Mouse (Mus musculus): ENCODE results near the gene Usp6nl. TPM values are rescaled to one million over a fixed set of nuclear protein-coding genes. Genes with fewer than 3 reads are reported as not detected.

Gene Usp6nl
- total RNA-seq, 2 experiments from 2014 or later, result 2.5 to 4.7 TPM

DNA sequence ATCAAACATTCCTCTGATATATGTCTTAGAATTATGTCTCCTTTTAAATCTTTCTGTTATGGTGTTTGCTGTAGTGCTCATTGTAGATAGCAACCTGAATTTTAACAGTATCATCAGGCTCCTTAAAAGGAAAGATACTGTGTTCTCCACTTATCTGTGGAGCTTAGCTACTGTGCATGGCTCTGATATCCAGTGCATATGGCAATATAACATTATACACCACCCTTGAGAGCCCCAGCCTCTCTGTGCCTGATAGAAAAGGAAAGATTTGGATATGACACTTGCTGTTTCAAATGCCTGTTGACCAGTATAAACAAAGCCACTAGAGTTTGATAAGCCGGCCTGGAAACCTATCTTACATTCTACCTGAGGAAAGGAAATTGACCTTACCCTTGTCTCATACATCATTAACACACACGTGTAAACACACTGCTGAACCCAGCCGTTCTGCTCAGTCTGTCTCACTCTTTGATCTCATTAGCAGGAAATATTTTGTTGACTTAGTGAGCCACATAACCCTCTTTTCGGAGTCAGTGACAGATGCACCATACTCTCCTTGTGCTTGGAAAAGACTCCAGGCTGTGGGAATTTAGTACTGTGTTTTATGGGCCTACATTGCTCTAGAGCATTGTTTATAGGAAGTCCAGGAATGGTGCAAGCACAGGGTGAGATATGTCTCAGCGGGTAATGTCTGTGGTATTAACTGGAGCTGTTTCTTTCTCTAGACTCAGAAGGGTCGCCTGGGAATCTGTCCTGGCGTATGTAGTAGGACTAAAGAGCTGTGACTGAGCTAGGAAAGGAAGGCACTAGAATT lies 9.1 kb downstream of the Usp6nl start:
- DNase-seq (ENCODE audit: low spot score), result no peak

- DNase-seq (ENCODE audit: low spot score), result no peak
These were observed 11.1 kb downstream of the Usp6nl start for GRCm38 (mm10) chr2:6333570-6333969.

DNA sequence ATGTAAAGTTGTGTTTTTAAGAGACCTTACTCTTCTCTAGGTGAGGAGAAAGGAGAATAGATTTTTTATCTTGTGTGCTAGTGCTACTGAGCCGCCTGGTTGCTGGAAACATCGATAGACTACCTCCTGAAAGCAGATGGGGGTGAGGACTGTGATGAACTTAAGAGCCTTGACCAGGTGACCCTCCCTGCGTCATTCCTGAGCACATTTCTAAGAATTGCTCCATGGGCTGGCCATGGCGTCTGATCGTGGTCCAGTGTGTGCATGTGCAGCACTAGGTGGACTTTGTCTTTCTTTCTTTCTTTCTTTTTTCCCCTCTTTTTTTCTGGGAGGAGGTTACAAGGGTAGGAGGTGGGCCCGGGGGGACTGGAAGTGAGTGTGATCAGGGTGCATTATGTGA lies 11.5 kb downstream of the Usp6nl start:
- DNase-seq (ENCODE audit: low spot score), result no peak

- no peak for DNase-seq (ENCODE audit: low spot score)
These were observed 12.7 kb downstream of the Usp6nl start for GRCm38 (mm10) chr2:6335032-6335735.

DNA sequence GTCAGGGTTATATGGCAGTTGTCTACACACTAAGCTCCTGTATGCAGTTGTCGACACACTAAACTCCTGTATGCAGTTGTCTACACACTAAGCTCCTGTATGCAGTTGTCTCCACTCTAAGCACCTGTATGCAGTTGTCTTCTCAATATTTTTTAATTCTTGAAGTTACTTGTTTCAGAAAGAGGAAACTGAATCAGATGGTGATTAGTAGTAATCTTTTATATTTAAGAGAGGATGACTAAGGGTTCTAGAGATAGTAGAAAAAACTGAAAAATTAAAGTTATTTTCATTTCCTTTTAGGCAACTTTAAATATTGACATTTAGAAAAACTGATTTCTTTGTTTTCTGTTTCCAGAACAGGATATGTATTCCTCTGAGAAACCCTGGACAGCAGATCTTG lies 13.5 kb downstream of the Usp6nl start:
- DNase-seq (ENCODE audit: low spot score), result no peak

GRCm38 (mm10) chr2:6336649-6337048 lies 14.2 kb downstream of the Usp6nl start:
- no peak for DNase-seq (ENCODE audit: low spot score)

GRCm38 (mm10) chr2:6337436-6337835 lies 15.0 kb downstream of the Usp6nl start:
- DNase-seq (ENCODE audit: low spot score), result no peak

DNA sequence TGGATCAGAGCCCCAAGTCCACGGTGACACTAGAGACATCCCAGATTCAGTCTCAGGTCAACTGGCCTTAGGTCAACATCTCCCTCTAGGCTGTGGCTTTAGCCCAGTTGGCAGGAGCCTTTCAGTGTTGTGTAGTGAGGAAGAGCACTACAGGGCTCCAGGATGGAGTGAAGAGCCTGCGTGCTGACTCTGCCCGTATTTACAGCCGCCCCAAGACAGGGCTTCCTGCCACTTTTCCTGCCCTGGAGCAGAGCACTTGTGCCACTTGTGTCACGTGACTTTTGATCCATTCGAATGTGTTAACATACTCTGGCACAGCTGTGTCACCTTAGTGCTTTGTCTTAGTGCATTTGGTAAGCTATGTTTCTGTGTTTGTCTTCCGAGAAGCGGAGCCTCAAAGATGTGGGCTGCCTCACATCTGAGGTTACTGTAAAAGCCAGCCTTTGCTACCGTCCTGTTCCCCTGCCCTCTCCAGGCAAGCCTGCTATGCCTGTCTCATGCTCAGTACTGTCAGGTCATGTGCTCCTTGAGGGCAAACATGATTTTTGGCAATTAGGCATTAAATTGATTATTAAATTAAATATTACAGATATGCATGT lies 15.7 kb downstream of the Usp6nl start:
- no peak for DNase-seq (ENCODE audit: low spot score)

GRCm38 (mm10) chr2:6340439-6340838 lies 18.0 kb downstream of the Usp6nl start:
- DNase-seq (ENCODE audit: low spot score), result no peak

DNA sequence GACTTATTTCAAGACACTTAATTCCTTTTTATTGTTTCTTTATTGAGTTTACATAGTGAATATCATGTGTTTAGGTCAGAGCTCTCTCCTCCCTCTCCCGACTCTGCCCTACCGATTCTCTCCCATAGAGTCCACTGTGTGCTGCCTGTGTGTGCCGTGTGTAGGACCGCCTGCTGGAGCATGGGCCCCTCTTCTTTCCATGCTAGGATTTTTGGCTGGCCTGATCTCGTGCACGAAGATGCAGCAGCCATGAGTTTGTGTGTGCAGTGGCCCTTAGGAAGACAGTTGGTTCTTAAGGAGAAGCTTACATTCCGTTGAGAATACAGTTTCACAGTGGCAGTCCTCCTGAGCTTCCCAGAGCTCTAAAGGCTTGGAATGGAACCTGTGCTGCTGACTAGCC lies 19.0 kb downstream of the Usp6nl start:
- no peak for DNase-seq (ENCODE audit: low spot score)

DNA sequence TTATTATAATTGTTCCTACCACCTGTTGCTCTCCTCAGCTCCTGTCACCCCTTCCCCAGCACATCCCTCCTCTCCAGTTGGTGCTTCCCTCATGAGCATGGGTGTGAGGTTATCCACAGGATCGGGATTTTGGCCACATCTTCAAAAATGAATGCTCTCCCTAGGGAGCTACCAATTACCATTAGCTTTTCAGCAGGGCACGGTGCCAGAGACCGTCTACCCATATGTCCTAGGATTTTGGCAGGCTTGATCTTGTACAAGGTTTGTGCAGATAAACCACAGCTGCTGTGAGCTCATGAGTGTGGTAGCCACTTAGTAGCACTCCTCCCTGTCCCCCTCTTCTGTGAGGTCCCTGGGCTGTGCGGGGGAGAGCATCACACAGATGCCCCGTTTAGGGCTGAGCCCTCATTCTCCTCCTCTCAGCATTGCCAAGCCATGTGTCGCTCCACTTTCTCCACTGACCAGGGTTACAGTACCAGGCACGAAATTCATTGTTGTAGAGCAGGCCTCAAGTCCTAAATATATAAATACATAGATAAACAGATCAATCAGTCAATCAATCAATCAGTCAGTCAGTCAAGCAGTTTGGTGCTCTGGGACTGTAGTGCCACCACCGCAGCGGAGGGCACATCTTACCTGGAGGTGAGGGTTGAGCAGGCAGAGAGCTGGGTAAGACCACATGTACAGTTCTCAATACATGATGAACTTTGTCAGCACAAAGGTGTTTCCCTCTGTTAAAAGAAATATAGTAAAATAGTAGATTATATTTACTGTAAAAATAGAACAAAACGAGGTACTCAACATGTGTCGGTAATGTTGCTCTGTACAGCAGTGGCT lies 27.0 kb downstream of the Usp6nl start:
- DNase-seq (ENCODE audit: low spot score), result no peak

DNA sequence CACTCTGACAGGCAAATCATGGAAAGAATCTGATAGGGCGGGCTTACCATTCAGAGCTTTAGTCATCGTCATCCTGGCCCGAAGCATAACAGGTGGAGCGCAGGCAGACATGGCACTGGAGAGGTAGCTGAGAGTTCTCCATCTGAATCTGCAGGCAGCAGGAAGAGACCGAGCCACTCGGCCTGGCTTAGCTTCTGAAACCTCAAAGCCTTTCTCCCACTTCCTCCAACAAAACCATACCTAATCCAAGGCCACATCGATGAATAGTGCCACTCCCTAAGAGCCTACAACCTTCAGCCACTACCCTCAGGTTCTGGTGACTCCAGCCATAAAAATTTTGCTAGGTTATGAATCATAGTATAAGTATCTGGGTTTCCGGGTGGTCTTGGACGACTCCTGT lies 27.7 kb downstream of the Usp6nl start:
- no peak for DNase-seq (ENCODE audit: low spot score)

DNA sequence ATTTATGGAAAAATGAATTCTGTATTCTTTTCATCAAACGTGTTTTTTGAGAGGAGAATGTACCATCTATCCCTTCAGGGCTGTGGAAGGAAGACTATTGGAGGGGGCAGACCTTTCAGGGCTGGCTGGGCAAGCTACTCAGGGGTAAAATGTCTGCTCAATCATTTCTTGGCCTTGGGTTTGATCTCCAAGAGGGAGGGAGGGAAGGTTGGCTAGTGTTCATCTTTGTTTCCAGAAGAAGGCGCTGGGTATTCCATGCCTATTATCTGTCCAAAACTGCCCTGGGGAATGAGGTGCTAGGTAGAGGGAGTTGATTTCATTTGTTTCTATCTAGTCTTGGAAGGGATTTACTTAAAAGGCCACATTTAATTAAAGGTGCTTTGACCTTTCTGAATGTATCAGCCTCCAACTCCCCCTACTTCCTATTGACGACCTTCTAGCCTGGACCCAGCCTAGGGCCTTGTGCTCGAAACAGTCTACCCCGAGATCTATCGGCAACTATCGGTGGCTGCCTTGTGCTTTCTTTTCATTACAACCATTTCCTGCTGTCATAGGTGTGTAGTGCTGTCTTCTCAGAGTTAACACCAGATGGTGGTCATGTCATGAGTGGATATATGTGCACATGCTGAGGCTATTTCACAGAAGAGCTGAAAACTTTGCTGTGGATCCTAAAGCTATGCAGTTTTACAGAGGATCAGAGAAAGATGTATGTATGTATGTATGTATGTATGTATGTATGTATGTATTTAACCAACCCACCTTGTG lies 28.6 kb downstream of the Usp6nl start:
- DNase-seq (ENCODE audit: low spot score), result no peak

- DNase-seq (ENCODE audit: low spot score), result no peak
These were observed 30.1 kb downstream of the Usp6nl start for GRCm38 (mm10) chr2:6352541-6352971.

GRCm38 (mm10) chr2:6353060-6353459 lies 30.6 kb downstream of the Usp6nl start:
- no peak for DNase-seq (ENCODE audit: low spot score)

DNA sequence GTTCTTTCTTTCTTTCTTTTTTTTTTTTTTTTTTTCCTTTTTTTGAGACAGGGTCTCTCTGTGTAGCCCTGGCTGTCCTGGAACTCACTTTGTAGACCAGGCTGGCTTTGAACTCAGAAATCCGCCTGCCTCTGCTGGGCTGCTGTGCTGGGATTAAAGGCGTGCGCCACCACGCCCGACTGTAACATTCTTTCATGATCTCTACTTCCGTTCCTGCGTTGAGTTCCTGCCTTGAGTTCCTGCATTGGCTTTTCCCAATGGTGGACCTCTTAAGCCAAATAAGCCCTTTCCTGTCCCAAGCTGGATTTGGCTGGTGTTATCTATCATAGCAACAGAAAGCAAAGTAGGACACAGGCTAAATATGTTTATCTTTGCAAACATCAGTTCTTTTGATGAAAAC lies 34.8 kb downstream of the Usp6nl start:
- no peak for DNase-seq (ENCODE audit: low spot score)

- DNase-seq (ENCODE audit: low spot score), result no peak
These were observed 37.2 kb downstream of the Usp6nl start for GRCm38 (mm10) chr2:6359645-6360044.

DNA sequence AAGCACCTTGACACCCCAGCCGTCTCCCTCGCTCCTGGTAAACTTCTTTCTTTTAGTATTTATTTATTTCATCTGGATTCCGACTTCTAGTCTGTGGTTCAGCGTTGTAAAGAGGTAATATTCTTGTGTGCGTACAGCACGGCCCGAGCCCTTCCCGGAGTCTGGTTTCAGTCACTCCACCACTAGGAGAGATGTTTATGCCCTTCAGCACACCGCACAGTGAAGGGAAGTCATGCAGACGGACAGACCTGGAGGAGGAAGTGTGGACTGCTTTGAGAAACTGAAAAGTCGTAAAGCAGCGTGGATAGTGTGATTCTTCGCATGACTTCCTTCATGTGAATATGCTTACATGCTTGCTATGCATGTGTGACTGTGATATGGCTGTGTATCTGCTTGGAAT lies 40.7 kb downstream of the Usp6nl start:
- no peak for DNase-seq (ENCODE audit: low spot score)

DNA sequence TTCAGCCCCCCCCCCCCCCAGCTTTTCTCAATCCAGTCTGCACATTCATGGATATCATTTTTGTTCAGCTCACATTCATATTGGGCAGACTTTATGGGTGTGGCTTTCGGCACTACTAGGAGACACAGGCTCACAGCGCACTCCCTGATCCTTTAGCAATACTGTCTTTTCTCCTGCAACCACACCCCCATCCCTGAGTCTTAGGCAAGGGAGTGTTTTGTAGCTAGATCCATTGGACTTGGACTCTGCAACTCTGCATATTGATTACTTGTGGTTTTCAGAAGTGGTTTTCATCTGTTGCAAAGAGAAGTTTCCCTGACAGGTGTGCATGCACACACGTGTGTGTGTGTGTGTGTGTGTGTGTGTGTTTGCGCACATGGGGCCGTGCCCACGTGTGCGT lies 41.5 kb downstream of the Usp6nl start:
- DNase-seq (ENCODE audit: low spot score), result no peak

- DNase-seq (ENCODE audit: low spot score), result no peak
These were observed 44.1 kb downstream of the Usp6nl start for GRCm38 (mm10) chr2:6366521-6366928.

- DNase-seq (ENCODE audit: low spot score), result no peak
These were observed 44.5 kb downstream of the Usp6nl start for GRCm38 (mm10) chr2:6366973-6367372.
